Mouse (Mus musculus): ENCODE measurements at regions not wholly inside any gene's neighbourhood (a gene's known extent, or its start where the extent isn't known, plus 50 kb on each side); places are given as distances from the start of the nearest gene placed in this dataset.

DNA sequence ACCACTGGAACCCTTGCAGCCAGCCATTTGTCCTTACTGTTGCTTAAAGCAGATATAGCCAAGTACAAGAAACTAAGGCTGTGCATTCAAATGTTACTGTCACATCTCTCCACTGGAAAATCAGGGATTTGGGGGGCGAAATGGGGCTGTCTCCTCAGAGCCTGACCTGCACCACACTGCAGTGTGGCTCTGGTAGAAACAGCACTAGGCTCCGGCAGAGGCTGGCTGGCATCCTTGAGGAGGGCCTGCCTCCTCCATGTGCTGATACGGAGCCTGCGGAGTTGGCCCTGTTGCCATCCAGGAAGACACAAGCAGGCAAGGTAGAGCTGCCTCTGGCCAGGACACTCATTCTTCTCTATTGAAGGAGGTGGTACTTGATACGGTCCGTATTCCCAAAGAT lies 50.4 kb upstream of the Zfp637 start:
- no peak for DNase-seq (ENCODE audit: low spot score in 2 of 2)

Data from right cerebral cortex, adult 2 months (tissue).